Mouse (Mus musculus): ENCODE measurements at regions not wholly inside any gene's neighbourhood (a gene's known extent, or its start where the extent isn't known, plus 50 kb on each side); places are given as distances from the start of the nearest gene placed in this dataset.

DNA sequence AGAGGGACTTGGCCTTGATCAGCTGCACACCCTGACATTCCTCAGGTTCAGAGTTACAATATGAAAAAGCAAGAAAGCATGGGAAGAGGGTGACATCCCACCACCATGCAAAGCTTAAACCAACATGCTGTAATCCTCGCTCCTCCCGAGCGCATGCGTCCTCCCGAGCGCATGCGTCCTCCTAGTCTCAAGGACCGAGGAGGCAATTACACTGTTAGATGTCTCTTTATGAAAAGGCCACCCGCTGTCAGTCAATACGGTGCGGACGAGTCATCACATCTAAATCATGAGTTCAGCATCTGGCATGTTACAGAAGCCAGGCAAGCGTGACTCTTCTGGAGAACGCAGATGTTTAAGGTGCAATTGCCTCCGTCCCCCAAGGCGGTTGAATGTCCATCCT lies 117.1 kb upstream of the Pkdcc start:
- no peak overlapping the region for H3K27ac ChIP-seq (replicated peaks; ENCODE audit: low read depth, low read length)
- H3K27me3 ChIP-seq (ENCODE audit: control insufficient read depth, insufficient read depth, low read length), result peaks cover 25% of the 10 kb centered on the region; the same call in 1 of the 2 replicates
- DNase-seq (ENCODE audit: low spot score), result no peak

GRCm38 (mm10) chr17:83098679-83099413 lies 116.2 kb upstream of the Pkdcc start:
- Histone ChIP-seq H3K9ac (ENCODE audit: low read depth, low read length, severe bottlenecking) (no peak overlapping the region), H3K4me2 (replicated peaks; ENCODE audit: low read depth, low read length, severe bottlenecking) (no peak overlapping the region; the same call in 1 of the 2 replicates), H3K27ac (replicated peaks; ENCODE audit: low read depth, low read length) (no peak overlapping the region), H3K4me3 (replicated peaks; ENCODE audit: low read length) (no peak overlapping the region), H3K36me3 (ENCODE audit: control insufficient read depth, insufficient read depth, low read length) (no peaks in the 10 kb centered on the region), H3K9me3 (ENCODE audit: control insufficient read depth, low read length) (no peaks in the 10 kb centered on the region), H3K27me3 (ENCODE audit: control insufficient read depth, insufficient read depth, low read length) (peaks cover 23% of the 10 kb centered on the region; the same call in 1 of the 2 replicates), H3K4me1 (ENCODE audit: control insufficient read depth, insufficient read depth, low read length) (peaks cover 32% of the 10 kb centered on the region)
- ATAC-seq (ENCODE audit: low FRiP score, low read depth) (0 out of 2 replicates have a peak, but pooled peaks have one; percentile 41), DNase-seq (ENCODE audit: low spot score) (peak; percentile 66)
- TF ChIP-seq POLR2A (IDR thresholded peaks at IDR 0.05; ENCODE audit: borderline replicate concordance, extremely low read depth, insufficient read depth, insufficient read length), result no peak
- 35% methylated on average over 12 of the region's 12 CpGs for WGBS

More for the DNA sequence above, 117.1 kb upstream of the Pkdcc start:
- no peak for ATAC-seq (ENCODE audit: low FRiP score, low read depth)
- Histone ChIP-seq H3K9me3 (ENCODE audit: control insufficient read depth, low read length) (no peaks in the 10 kb centered on the region), H3K4me2 (replicated peaks; ENCODE audit: low read depth, low read length, severe bottlenecking) (no peak overlapping the region), H3K4me1 (ENCODE audit: control insufficient read depth, insufficient read depth, low read length) (peaks cover 30% of the 10 kb centered on the region), H3K36me3 (ENCODE audit: control insufficient read depth, insufficient read depth, low read length) (no peaks in the 10 kb centered on the region), H3K4me3 (replicated peaks; ENCODE audit: low read length) (no peak overlapping the region), H3K9ac (ENCODE audit: low read depth, low read length, severe bottlenecking) (no peak overlapping the region)
- TF ChIP-seq POLR2A (IDR thresholded peaks at IDR 0.05; ENCODE audit: borderline replicate concordance, extremely low read depth, insufficient read depth, insufficient read length), result no peak
- WGBS, result 50% methylated on average over 16 of the region's 16 CpGs

GRCm38 (mm10) chr17:83101035-83101434 lies 114.1 kb upstream of the Pkdcc start:
- DNase-seq (ENCODE audit: low spot score) (no peak), ATAC-seq (ENCODE audit: low FRiP score, low read depth) (no peak)
- no peaks in the 10 kb centered on the region for H3K36me3 ChIP-seq (ENCODE audit: control insufficient read depth, insufficient read depth, low read length)
- H3K4me1 ChIP-seq (ENCODE audit: control insufficient read depth, insufficient read depth, low read length), result peaks cover 32% of the 10 kb centered on the region
- TF ChIP-seq POLR2A (IDR thresholded peaks at IDR 0.05; ENCODE audit: borderline replicate concordance, extremely low read depth, insufficient read depth, insufficient read length), result no peak
- 0 out of 2 replicates have a peak overlapping the region, but pooled peaks have one; percentile 0 for H3K27ac ChIP-seq (replicated peaks; ENCODE audit: low read depth, low read length)
- no peak overlapping the region for H3K9ac ChIP-seq (ENCODE audit: low read depth, low read length, severe bottlenecking)
- no peak overlapping the region for H3K4me3 ChIP-seq (replicated peaks; ENCODE audit: low read length)
- no peak overlapping the region for H3K4me2 ChIP-seq (replicated peaks; ENCODE audit: low read depth, low read length, severe bottlenecking)
- WGBS, result 21% methylated on average over 7 of the region's 7 CpGs
- H3K9me3 ChIP-seq (ENCODE audit: control insufficient read depth, low read length), result no peaks in the 10 kb centered on the region; the same call in 1 of the 2 replicates
- peaks cover 8% of the 10 kb centered on the region; the same call in 1 of the 2 replicates for H3K27me3 ChIP-seq (ENCODE audit: control insufficient read depth, insufficient read depth, low read length)

DNA sequence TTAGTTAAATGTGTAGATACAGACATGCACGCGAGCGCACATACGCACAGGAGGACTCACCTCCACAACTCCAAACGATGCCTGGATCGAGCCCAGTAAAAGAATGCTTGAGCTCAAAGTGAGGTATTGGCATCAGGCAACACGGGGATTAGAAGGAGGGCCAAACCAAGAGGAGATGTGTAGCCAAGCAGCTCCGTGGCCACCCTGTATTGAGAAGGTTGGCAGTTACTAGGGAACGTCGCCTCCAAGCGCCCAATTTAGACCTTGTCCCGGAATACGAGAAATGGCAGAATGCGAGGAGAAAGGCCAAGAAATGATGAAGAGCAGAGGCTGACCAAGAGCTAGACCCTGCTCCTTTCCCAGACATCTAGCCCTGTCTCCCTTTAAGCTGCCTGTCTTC lies 113.3 kb upstream of the Pkdcc start:
- H3K36me3 ChIP-seq (ENCODE audit: control insufficient read depth, insufficient read depth, low read length), result no peaks in the 10 kb centered on the region
- peaks cover 8% of the 10 kb centered on the region; the same call in 1 of the 2 replicates for H3K27me3 ChIP-seq (ENCODE audit: control insufficient read depth, insufficient read depth, low read length)
- no peak overlapping the region for H3K9ac ChIP-seq (ENCODE audit: low read depth, low read length, severe bottlenecking)
- no peak overlapping the region for H3K27ac ChIP-seq (replicated peaks; ENCODE audit: low read depth, low read length)
- DNase-seq (ENCODE audit: low spot score), result no peak
- no peak overlapping the region for H3K4me2 ChIP-seq (replicated peaks; ENCODE audit: low read depth, low read length, severe bottlenecking)
- no peak for ATAC-seq (ENCODE audit: low FRiP score, low read depth)
- no peak overlapping the region for H3K4me3 ChIP-seq (replicated peaks; ENCODE audit: low read length)
- 64% methylated on average over 14 of the region's 14 CpGs for WGBS
- no peaks in the 10 kb centered on the region; the same call in 1 of the 2 replicates for H3K9me3 ChIP-seq (ENCODE audit: control insufficient read depth, low read length)
- no peak for TF ChIP-seq POLR2A (IDR thresholded peaks at IDR 0.05; ENCODE audit: borderline replicate concordance, extremely low read depth, insufficient read depth, insufficient read length)
- H3K4me1 ChIP-seq (ENCODE audit: control insufficient read depth, insufficient read depth, low read length), result peaks cover 32% of the 10 kb centered on the region

- no peak for ATAC-seq (ENCODE audit: low FRiP score, low read depth)
- no peak overlapping the region for H3K27ac ChIP-seq (replicated peaks; ENCODE audit: low read depth, low read length)
- peaks cover 8% of the 10 kb centered on the region; the same call in 1 of the 2 replicates for H3K27me3 ChIP-seq (ENCODE audit: control insufficient read depth, insufficient read depth, low read length)
- DNase-seq (ENCODE audit: low spot score), result peak; percentile 41
- no peaks in the 10 kb centered on the region; the same call in 1 of the 2 replicates for H3K9me3 ChIP-seq (ENCODE audit: control insufficient read depth, low read length)
- H3K36me3 ChIP-seq (ENCODE audit: control insufficient read depth, insufficient read depth, low read length), result no peaks in the 10 kb centered on the region
- H3K4me1 ChIP-seq (ENCODE audit: control insufficient read depth, insufficient read depth, low read length), result peaks cover 28% of the 10 kb centered on the region
- no peak overlapping the region for H3K4me3 ChIP-seq (replicated peaks; ENCODE audit: low read length)
- 46% methylated on average over 6 of the region's 6 CpGs for WGBS
- H3K9ac ChIP-seq (ENCODE audit: low read depth, low read length, severe bottlenecking), result no peak overlapping the region
- H3K4me2 ChIP-seq (replicated peaks; ENCODE audit: low read depth, low read length, severe bottlenecking), result no peak overlapping the region
- no peak for TF ChIP-seq POLR2A (IDR thresholded peaks at IDR 0.05; ENCODE audit: borderline replicate concordance, extremely low read depth, insufficient read depth, insufficient read length)
Measured at GRCm38 (mm10) chr17:83102675-83103412, 112.2 kb upstream of the Pkdcc start.
